Mouse (Mus musculus) midbrain, postnatal 0 days (tissue): ENCODE measurements around the gene Gkap1. TPM values are rescaled to one million over a fixed set of nuclear protein-coding genes. Genes with fewer than 3 reads are reported as not detected.

Experiments
- ATAC-seq: fragments of 200-750 bp; cut with Nextera tagmentation; 2 replicates; pipeline ENCODE4 v1.8.0; 2017; ENCODE audit warnings: moderate number of reproducible peaks, mild to moderate bottlenecking, moderate TSS enrichment, moderate library complexity; ENCODE audit not compliant: low FRiP score
- DNase-seq: peaks from one replicate; pipeline ENCODE4 v3.0.0-alpha.2; 2015; ENCODE audit warnings: low spot score
- H3K27ac ChIP-seq: fragments of 300-500 bp; sonication (generic); 2 replicates; pipeline ENCODE4 v1.5.1; 2014; ENCODE audit warnings: low read depth, mild to moderate bottlenecking, low read length, mixed read lengths
- H3K27me3 ChIP-seq: fragments of 300-500 bp; sonication (generic); 2 replicates; pipeline ENCODE4 v1.6.1; 2014; ENCODE audit warnings: low read length, control low read depth, mixed read lengths; ENCODE audit not compliant: insufficient read depth
- H3K36me3 ChIP-seq: fragments of 300-500 bp; sonication (generic); 2 replicates; pipeline ENCODE4 v1.6.1; 2014; ENCODE audit warnings: low read length, control low read depth, mixed read lengths; ENCODE audit not compliant: insufficient read depth
- H3K4me1 ChIP-seq: fragments of 300-500 bp; sonication (generic); 2 replicates; pipeline ENCODE4 v1.6.1; 2014; ENCODE audit warnings: mild to moderate bottlenecking, control low read depth, antibody characterized with exemption, low read length, mixed read lengths; ENCODE audit not compliant: insufficient read depth
- H3K4me2 ChIP-seq: fragments of 300-500 bp; sonication (generic); 2 replicates; pipeline ENCODE4 v1.6.1; 2014; ENCODE audit warnings: low read depth, mild to moderate bottlenecking, low read length, mixed read lengths; ENCODE audit not compliant: poor library complexity, severe bottlenecking
- H3K4me3 ChIP-seq: fragments of 300-500 bp; sonication (generic); 2 replicates; pipeline ENCODE4 v1.5.1; 2014; ENCODE audit warnings: low read depth, mild to moderate bottlenecking, low read length, moderate library complexity
- H3K9ac ChIP-seq: fragments of 300-500 bp; sonication (generic); replicated peaks from 2 replicates; pipeline ENCODE4 v1.6.1; 2014; ENCODE audit warnings: mild to moderate bottlenecking, low read length, moderate library complexity, mixed read lengths; ENCODE audit not compliant: poor library complexity, severe bottlenecking
- H3K9me3 ChIP-seq: fragments of 300-500 bp; sonication (generic); 2 replicates; pipeline ENCODE4 v1.6.1; 2016; ENCODE audit warnings: low read length, control low read depth
- CTCF ChIP-seq: IDR thresholded peaks from 2 replicates; pipeline ENCODE4 v1.5.1; 2016; ENCODE audit warnings: antibody characterized with exemption, mild to moderate bottlenecking
- WGBS: fragments of 180-500 bp; shearing (Covaris S2); extraction: QIAGEN DNeasy Blood & Tissue Kit; methylation state at CpG from one replicate; pipeline ENCODE4 v1.1.7; 2014; 5-methylcytosine and 5-hydroxymethylcytosine counted together
- polyA plus RNA-seq: library from polyadenylated mRNA; unstranded; fragments of >200 nt; fragmentation: Nextera tagmentation; extraction: Ambion mirVana; gene quantifications from 2 replicates; pipeline ENCODE4 v1.2.1, GENCODE M21; 2015
- total RNA-seq: library from RNA; depleted of rRNA; stranded (reverse); fragments of >200 nt; gene quantifications from 2 replicates; pipeline ENCODE4 v1.2.3, GENCODE M21; 2014

The Gkap1 gene
- total and polyA plus RNA-seq, 2 experiments from 2014 or later: 18.1 to 40.2 TPM

DNA sequence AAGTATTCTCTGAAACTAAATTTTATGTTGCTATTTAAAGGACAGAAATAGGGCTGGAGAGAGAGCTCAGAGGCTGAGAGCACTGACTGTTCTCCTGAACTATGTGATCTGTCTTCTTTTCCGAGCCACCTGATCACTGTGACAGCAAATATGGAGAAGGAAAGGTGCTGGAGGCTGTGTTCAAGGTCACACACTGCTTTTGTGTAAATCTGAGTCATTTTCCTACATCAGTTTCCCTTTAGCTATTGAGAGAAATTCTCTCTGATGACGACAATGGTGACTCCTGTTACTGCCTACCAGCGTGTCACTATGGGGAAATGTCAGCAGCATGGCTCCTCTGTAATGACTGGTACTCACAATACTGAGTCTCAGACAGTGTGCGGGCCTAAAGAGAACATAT is 13.8 kb downstream of the Gkap1 start:
- no peak overlapping the region for H3K9ac ChIP-seq
- no peak overlapping the region for H3K4me2 ChIP-seq
- DNase-seq: no peak
- no peaks in the 10 kb centered on the region for H3K9me3 ChIP-seq
- 87% methylated on average over 4 of the region's 4 CpGs for WGBS
- peaks cover 26% of the 10 kb centered on the region; the same call in 1 of the 2 replicates for H3K36me3 ChIP-seq
- ATAC-seq: no peak
- no peak overlapping the region for H3K4me3 ChIP-seq
- H3K27me3 ChIP-seq: no peaks in the 10 kb centered on the region
- no peak overlapping the region for H3K27ac ChIP-seq
- H3K4me1 ChIP-seq: no peaks in the 10 kb centered on the region
- no peak for TF ChIP-seq CTCF

DNA sequence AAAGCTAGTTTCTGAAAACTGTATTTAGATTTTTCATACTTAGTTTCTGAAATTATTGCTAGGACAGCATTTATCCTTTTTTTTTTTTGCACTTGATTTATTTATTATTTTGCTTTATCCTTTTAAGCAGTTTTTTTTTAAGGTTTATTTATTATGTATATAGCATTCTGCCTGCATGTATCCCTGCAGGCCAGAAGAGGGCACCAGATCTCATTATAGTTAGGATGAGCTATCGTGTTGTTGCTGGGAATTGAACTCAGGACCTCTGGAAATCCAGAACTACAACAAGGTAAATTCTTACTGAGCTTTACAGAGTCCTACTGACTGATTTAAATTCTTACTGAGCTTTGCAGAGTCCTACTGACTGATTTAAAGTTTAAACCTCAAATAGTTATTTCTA is 22.2 kb downstream of the Gkap1 start:
- peak; percentile 55 for TF ChIP-seq CTCF
- H3K4me1 ChIP-seq: no peaks in the 10 kb centered on the region
- no peaks in the 10 kb centered on the region for H3K9me3 ChIP-seq
- no peak overlapping the region for H3K4me2 ChIP-seq
- WGBS: 92% methylated on average over 1 of the region's 1 CpGs
- H3K4me3 ChIP-seq: no peak overlapping the region
- H3K27ac ChIP-seq: no peak overlapping the region
- no peaks in the 10 kb centered on the region for H3K27me3 ChIP-seq
- no peak for DNase-seq
- peaks cover 27% of the 10 kb centered on the region for H3K36me3 ChIP-seq
- no peak for ATAC-seq
- H3K9ac ChIP-seq: no peak overlapping the region

DNA sequence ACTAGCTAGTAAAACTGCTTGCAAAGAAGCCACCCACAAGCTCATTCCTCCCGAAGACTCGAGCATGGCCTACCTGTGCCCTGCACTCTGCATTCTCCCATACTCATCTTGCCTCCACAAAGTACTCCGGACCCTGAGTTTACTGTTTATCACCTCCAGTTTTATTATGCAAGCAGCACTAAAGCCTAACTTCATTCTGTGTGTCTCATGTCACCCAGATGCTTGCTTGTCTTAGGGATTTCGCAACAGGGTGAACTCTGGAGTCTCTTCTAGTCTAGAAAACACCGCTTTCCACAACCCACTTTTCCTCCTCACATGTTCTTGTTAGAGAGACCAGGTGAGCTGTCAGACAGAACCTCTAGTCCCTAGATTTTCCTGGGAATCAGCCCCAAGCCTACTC is 26.5 kb downstream of the Gkap1 start:
- H3K27me3 ChIP-seq: no peaks in the 10 kb centered on the region

DNA sequence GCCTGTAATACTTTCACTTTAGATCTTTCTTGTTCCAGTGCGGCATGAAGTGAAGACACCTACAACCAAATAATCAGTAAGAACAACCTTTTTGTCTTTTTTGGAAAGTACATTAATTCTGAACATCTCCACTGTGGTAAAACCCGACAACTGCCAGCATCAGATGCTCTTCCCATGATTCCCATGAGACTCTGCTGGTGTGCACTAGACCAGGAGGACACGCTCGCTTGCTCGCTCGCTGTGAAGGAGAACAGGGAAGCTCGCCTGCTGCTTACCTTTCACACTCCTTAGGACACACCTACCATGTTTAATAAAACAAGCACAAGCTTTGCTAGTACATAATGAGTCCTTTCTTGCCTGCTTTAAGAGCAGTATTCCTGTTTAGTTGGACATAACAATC is 39.0 kb downstream of the Gkap1 start:
- no peak for TF ChIP-seq CTCF
- ATAC-seq (no peak), DNase-seq (no peak)
- peaks cover 17% of the 10 kb centered on the region; the same call in 1 of the 2 replicates for H3K36me3 ChIP-seq
- no peaks in the 10 kb centered on the region for H3K27me3 ChIP-seq
- H3K9ac ChIP-seq: no peak overlapping the region
- H3K4me1 ChIP-seq: no peaks in the 10 kb centered on the region
- no peak overlapping the region for H3K4me3 ChIP-seq
- H3K9me3 ChIP-seq: no peaks in the 10 kb centered on the region
- 82% methylated on average over 7 of the region's 7 CpGs for whole genome bisulfite sequencing
- no peak overlapping the region for H3K27ac ChIP-seq
- H3K4me2 ChIP-seq: no peak overlapping the region

More for the DNA sequence above, 26.5 kb downstream of the Gkap1 start:
- WGBS: 94% methylated on average over 5 of the region's 5 CpGs
- H3K4me2 ChIP-seq: no peak overlapping the region
- no peak for TF ChIP-seq CTCF
- no peak overlapping the region for H3K4me3 ChIP-seq
- DNase-seq (no peak), ATAC-seq (no peak)
- no peak overlapping the region for H3K27ac ChIP-seq
- no peaks in the 10 kb centered on the region for H3K4me1 ChIP-seq
- no peak overlapping the region for H3K9ac ChIP-seq
- peaks cover 20% of the 10 kb centered on the region for H3K36me3 ChIP-seq
- H3K9me3 ChIP-seq: no peaks in the 10 kb centered on the region

DNA sequence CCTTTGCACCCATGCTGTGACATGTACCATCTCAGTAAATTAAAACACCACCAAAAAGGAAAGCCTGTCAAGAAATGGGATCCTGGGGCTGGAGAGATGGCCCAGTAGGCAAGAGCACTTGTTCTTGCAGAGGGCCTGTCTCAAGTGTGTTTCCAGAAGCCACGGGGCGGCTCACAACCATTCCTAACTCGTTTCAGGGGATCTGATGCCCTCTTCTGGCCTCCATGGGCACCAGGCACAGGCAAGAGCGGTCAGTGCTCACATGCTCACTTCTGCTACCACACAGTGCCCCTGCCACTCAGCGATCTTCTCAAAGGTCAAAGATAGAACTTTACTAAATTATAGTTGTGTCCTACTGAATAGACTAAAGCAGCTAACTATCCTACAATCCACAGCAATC is 42.9 kb downstream of the Gkap1 start:
- H3K4me3 ChIP-seq: no peak overlapping the region
- TF ChIP-seq CTCF: peak; percentile 64
- H3K4me2 ChIP-seq: no peak overlapping the region
- H3K36me3 ChIP-seq: peaks cover 16% of the 10 kb centered on the region; the same call in 1 of the 2 replicates
- no peak for ATAC-seq
- H3K9ac ChIP-seq: no peak overlapping the region
- no peak overlapping the region for H3K27ac ChIP-seq
- DNase-seq: peak; percentile 19
- H3K27me3 ChIP-seq: no peaks in the 10 kb centered on the region
- 51% methylated on average over 5 of the region's 5 CpGs for WGBS
- H3K9me3 ChIP-seq: no peaks in the 10 kb centered on the region
- H3K4me1 ChIP-seq: no peaks in the 10 kb centered on the region

DNA sequence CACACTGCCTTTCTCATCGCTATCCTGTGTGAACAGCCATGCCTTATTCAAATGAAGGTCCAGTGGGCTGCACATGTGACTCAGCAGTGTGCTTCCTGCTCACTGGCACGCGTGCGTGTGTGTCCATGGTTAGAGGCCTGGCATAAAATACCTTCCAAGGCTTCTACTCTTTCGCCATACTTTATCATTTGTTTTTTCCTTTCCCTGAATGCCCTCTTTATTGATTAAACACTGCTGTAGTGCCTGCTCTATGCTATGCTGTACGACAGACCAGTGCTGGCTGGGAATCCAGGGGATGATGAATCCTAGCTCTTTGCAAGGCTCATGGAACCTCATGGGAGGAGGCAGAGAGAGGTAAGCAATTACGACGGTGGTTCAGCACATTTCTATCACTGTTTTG is 43.4 kb downstream of the Gkap1 start:
- Histone ChIP-seq H3K9ac (no peak overlapping the region), H3K27me3 (no peaks in the 10 kb centered on the region), H3K9me3 (no peaks in the 10 kb centered on the region), H3K4me2 (no peak overlapping the region), H3K27ac (no peak overlapping the region), H3K4me1 (no peaks in the 10 kb centered on the region), H3K4me3 (no peak overlapping the region), H3K36me3 (peaks cover 12% of the 10 kb centered on the region; the same call in 1 of the 2 replicates)
- DNase-seq (no peak), ATAC-seq (no peak)
- TF ChIP-seq CTCF: no peak
- 93% methylated on average over 8 of the region's 8 CpGs for WGBS
